Mouse (Mus musculus): ENCODE data around the gene Anapc5. TPM values are rescaled to one million over a fixed set of nuclear protein-coding genes. Genes with fewer than 3 reads are reported as not detected.

Gene Anapc5
- polyA plus RNA-seq, 1 experiment from 2014 or later: 508 TPM

GRCm38 (mm10) chr5:122823976-122824375, 2.8 kb upstream of the Anapc5 start:
- H3K27me3 ChIP-seq: no peaks in the 10 kb centered on the region
- H3K9ac ChIP-seq: no peak overlapping the region
- no peak overlapping the region for H3K27ac ChIP-seq
- H3K9me3 ChIP-seq (replicated peaks): no peaks in the 10 kb centered on the region
- peaks cover 10% of the 10 kb centered on the region for H3K4me1 ChIP-seq
- 0 out of 2 replicates have a peak, but pooled peaks cover 4% of the 10 kb centered on the region for H3K36me3 ChIP-seq
- 92% methylated on average over 1 of the region's 1 CpGs for WGBS
- ATAC-seq (ENCODE audit: low FRiP score): no peak
- H3K4me2 ChIP-seq (replicated peaks): no peak overlapping the region
- H3K4me3 ChIP-seq: no peak overlapping the region

GRCm38 (mm10) chr5:122822441-122822840, 1.3 kb upstream of the Anapc5 start:
- Histone ChIP-seq H3K4me3 (no peak overlapping the region), H3K9me3 (replicated peaks) (no peaks in the 10 kb centered on the region), H3K4me1 (peaks cover 18% of the 10 kb centered on the region), H3K9ac (no peak overlapping the region), H3K27ac (0 out of 2 replicates have a peak overlapping the region, but pooled peaks have one; percentile 96), H3K27me3 (no peaks in the 10 kb centered on the region), H3K36me3 (peaks cover 19% of the 10 kb centered on the region), H3K4me2 (replicated peaks) (no peak overlapping the region)
- 96% methylated on average over 4 of the region's 4 CpGs for WGBS
- ATAC-seq (ENCODE audit: low FRiP score): no peak

GRCm38 (mm10) chr5:122821524-122821885, 366 bp upstream of the Anapc5 start:
- Histone ChIP-seq H3K4me3 (peak overlapping the region; percentile 83), H3K9ac (peak overlapping the region; percentile 87), H3K4me2 (replicated peaks) (peak overlapping the region; percentile 58), H3K4me1 (peaks cover 18% of the 10 kb centered on the region), H3K9me3 (replicated peaks) (no peaks in the 10 kb centered on the region), H3K27ac (peak overlapping the region; percentile 96), H3K36me3 (peaks cover 27% of the 10 kb centered on the region), H3K27me3 (no peaks in the 10 kb centered on the region)
- ATAC-seq (ENCODE audit: low FRiP score): peak; percentile 68
- WGBS: 0% methylated on average over 10 of the region's 10 CpGs

GRCm38 (mm10) chr5:122812699-122813098, 8.4 kb downstream of the Anapc5 start:
- Histone ChIP-seq H3K4me3 (no peak overlapping the region), H3K9ac (no peak overlapping the region), H3K36me3 (peaks cover 84% of the 10 kb centered on the region), H3K27ac (no peak overlapping the region), H3K9me3 (replicated peaks) (no peaks in the 10 kb centered on the region), H3K4me1 (no peaks in the 10 kb centered on the region), H3K27me3 (no peaks in the 10 kb centered on the region), H3K4me2 (replicated peaks) (no peak overlapping the region)
- 89% methylated on average over 3 of the region's 3 CpGs for WGBS
- ATAC-seq (ENCODE audit: low FRiP score): no peak

GRCm38 (mm10) chr5:122811364-122812079, 9.6 kb downstream of the Anapc5 start:
- Histone ChIP-seq H3K4me1 (no peaks in the 10 kb centered on the region), H3K9me3 (replicated peaks) (no peaks in the 10 kb centered on the region), H3K27ac (no peak overlapping the region), H3K4me2 (replicated peaks) (no peak overlapping the region), H3K36me3 (peaks cover 85% of the 10 kb centered on the region), H3K27me3 (no peaks in the 10 kb centered on the region), H3K9ac (no peak overlapping the region), H3K4me3 (no peak overlapping the region)
- 95% methylated on average over 9 of the region's 9 CpGs for WGBS
- ATAC-seq (ENCODE audit: low FRiP score): no peak

- ATAC-seq (ENCODE audit: low FRiP score): no peak
- H3K4me2 ChIP-seq (replicated peaks): no peak overlapping the region
- no peak overlapping the region for H3K4me3 ChIP-seq
- H3K36me3 ChIP-seq: peaks cover 91% of the 10 kb centered on the region
- no peak overlapping the region for H3K27ac ChIP-seq
- H3K27me3 ChIP-seq: no peaks in the 10 kb centered on the region
- no peak overlapping the region for H3K9ac ChIP-seq
- H3K9me3 ChIP-seq (replicated peaks): no peaks in the 10 kb centered on the region
- WGBS: 66% methylated on average over 3 of the region's 3 CpGs
- H3K4me1 ChIP-seq: no peaks in the 10 kb centered on the region
Observed at GRCm38 (mm10) chr5:122805503-122805902, 15.6 kb downstream of the Anapc5 start.

GRCm38 (mm10) chr5:122802706-122803105, 18.4 kb downstream of the Anapc5 start:
- H3K4me3 ChIP-seq: no peak overlapping the region
- H3K4me2 ChIP-seq (replicated peaks): no peak overlapping the region
- H3K27ac ChIP-seq: no peak overlapping the region
- peaks cover 3% of the 10 kb centered on the region; the same call in 1 of the 2 replicates for H3K4me1 ChIP-seq
- no peaks in the 10 kb centered on the region for H3K27me3 ChIP-seq
- H3K9ac ChIP-seq: no peak overlapping the region
- 86% methylated on average over 9 of the region's 9 CpGs for WGBS
- peaks cover 98% of the 10 kb centered on the region for H3K36me3 ChIP-seq
- ATAC-seq (ENCODE audit: low FRiP score): no peak
- H3K9me3 ChIP-seq (replicated peaks): no peaks in the 10 kb centered on the region

GRCm38 (mm10) chr5:122801684-122802083, 19.5 kb downstream of the Anapc5 start:
- 0 out of 2 replicates have a peak overlapping the region, but pooled peaks have one; percentile 30 for H3K27ac ChIP-seq
- H3K9me3 ChIP-seq (replicated peaks): no peaks in the 10 kb centered on the region
- no peaks in the 10 kb centered on the region for H3K27me3 ChIP-seq
- peaks cover 3% of the 10 kb centered on the region; the same call in 1 of the 2 replicates for H3K4me1 ChIP-seq
- 96% methylated on average over 8 of the region's 8 CpGs for WGBS
- H3K4me3 ChIP-seq: no peak overlapping the region
- peaks cover 96% of the 10 kb centered on the region for H3K36me3 ChIP-seq
- no peak overlapping the region for H3K9ac ChIP-seq
- no peak overlapping the region for H3K4me2 ChIP-seq (replicated peaks)
- no peak for ATAC-seq (ENCODE audit: low FRiP score)

GRCm38 (mm10) chr5:122800345-122801010, 20.7 kb downstream of the Anapc5 start:
- Histone ChIP-seq H3K27ac (no peak overlapping the region), H3K4me1 (peaks cover 3% of the 10 kb centered on the region; the same call in 1 of the 2 replicates), H3K9ac (no peak overlapping the region), H3K27me3 (no peaks in the 10 kb centered on the region), H3K36me3 (peaks cover 92% of the 10 kb centered on the region), H3K4me3 (no peak overlapping the region), H3K4me2 (replicated peaks) (no peak overlapping the region), H3K9me3 (replicated peaks) (no peaks in the 10 kb centered on the region)
- 86% methylated on average over 13 of the region's 13 CpGs for WGBS
- no peak for ATAC-seq (ENCODE audit: low FRiP score)

- Histone ChIP-seq H3K27ac (peak overlapping the region; percentile 30; the same call in 1 of the 2 replicates), H3K27me3 (no peaks in the 10 kb centered on the region), H3K36me3 (peaks cover 92% of the 10 kb centered on the region), H3K4me3 (no peak overlapping the region), H3K9me3 (replicated peaks) (no peaks in the 10 kb centered on the region), H3K4me2 (replicated peaks) (no peak overlapping the region), H3K4me1 (peaks cover 3% of the 10 kb centered on the region; the same call in 1 of the 2 replicates), H3K9ac (0 out of 2 replicates have a peak overlapping the region, but pooled peaks have one; percentile 8)
- WGBS: 84% methylated on average over 17 of the region's 17 CpGs
- ATAC-seq (ENCODE audit: low FRiP score): no peak
Observed at GRCm38 (mm10) chr5:122799379-122800344, 21.5 kb downstream of the Anapc5 start.

- no peaks in the 10 kb centered on the region for H3K27me3 ChIP-seq
- H3K27ac ChIP-seq: 0 out of 2 replicates have a peak overlapping the region, but pooled peaks have one; percentile 30
- H3K4me3 ChIP-seq: no peak overlapping the region
- ATAC-seq (ENCODE audit: low FRiP score): no peak
- WGBS: 79% methylated on average over 17 of the region's 17 CpGs
- no peak overlapping the region for H3K4me2 ChIP-seq (replicated peaks)
- no peaks in the 10 kb centered on the region for H3K9me3 ChIP-seq (replicated peaks)
- H3K9ac ChIP-seq: no peak overlapping the region
- peaks cover 3% of the 10 kb centered on the region; the same call in 1 of the 2 replicates for H3K4me1 ChIP-seq
- H3K36me3 ChIP-seq: peaks cover 91% of the 10 kb centered on the region
Observed at GRCm38 (mm10) chr5:122798557-122799378, 22.4 kb downstream of the Anapc5 start.

Data from hindbrain, embryonic 12.5 days (tissue).